Mouse (Mus musculus): ENCODE results near the gene Gm8922. TPM values are rescaled to one million over a fixed set of nuclear protein-coding genes. Genes with fewer than 3 reads are reported as not detected.
"Not testable (repeated sequence)": the region's sequence is repeated elsewhere in the genome, so short reads cannot be mapped to it uniquely, and the experiment has no call there.

Gm8922 gene
- total RNA-seq (2021), result not detected
- long read RNA-seq, experiment 1, result 0 reads
- long read RNA-seq, experiment 2, result 0 reads

DNA sequence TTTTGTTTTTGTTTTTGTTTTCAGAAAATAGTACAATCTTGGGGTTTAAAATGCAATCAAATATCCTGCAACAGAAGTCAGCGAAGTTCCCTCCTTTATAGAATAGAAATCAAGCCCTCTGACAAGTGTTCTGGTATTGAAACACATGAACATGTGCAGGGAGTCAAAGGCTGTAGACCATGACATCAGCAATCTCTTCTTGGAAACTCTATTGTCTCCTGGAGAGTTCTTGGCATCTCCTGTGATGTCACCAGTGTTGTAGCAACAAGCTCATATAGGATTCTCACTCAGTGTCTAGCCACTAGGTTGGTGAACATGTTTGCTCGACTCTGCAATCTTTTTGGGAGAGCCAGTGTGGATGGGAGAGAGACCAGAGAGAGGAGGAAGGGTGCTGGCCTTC, at the start of gene Gm8922:
TSS of gene Gm8922 (plus strand) at position 301 of the 400 bp plus-strand sequence.
- DNase-seq; H3K4me3 ChIP-seq; H3K27ac ChIP-seq; intact Hi-C loops (cut with DNase I): not testable (repeated sequence)

Other genes starting within 250 kb of the Gm8922 start
- not detected for gene Gm8906, start 179.3 kb upstream of the Gm8922 start, total RNA-seq (2021)
- not detected for gene Gm6460, start 87.0 kb upstream of the Gm8922 start, total RNA-seq (2021)
- not detected for gene Gm8926, start 88.6 kb downstream of the Gm8922 start, total RNA-seq (2021)
- gene Gm6465, start 163.6 kb downstream of the Gm8922 start, total RNA-seq (2021), result not detected
- gene 4933402N22Rik, start 236.1 kb downstream of the Gm8922 start, total RNA-seq (2021), result not detected